Mouse (Mus musculus): Measurements from ENCODE around the gene Enc1.

DNA sequence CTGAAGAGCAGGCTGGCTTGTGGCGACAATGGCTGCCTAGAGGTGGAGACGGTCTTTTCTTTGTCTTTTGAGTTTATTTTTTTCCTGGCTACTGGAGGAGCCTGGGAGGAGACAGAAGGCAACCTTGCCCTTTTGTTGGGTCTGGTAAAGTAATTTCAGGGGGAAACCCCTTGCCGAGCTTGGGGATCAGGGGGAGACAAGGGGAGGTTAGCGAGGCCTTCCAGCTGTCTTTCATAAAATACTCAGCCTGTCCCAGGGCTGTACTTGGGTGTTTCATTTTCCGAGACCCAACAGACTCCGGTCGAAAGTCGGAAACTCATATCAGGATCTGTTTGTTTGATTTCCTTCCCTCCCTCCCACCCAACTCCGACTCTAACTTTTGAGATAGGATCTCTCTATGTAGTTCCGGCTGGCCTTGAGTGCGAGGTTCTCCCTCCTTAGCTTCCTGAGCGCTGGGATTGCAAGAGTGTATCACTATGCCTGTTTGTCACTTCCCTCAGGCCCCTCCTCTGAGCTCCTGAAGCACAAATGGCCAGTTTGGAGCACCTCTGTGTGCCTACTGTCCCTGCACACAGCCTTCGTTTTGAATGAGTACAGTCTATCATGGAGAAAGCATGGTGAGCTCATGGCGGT is 56.6 kb downstream of the Enc1 start:
- no peak for TF ChIP-seq CTCF (IDR thresholded peaks at IDR 0.05; ENCODE audit: low read depth)
- no peak for TF ChIP-seq EP300 (IDR thresholded peaks at IDR 0.05; ENCODE audit: low read depth)

Measured in liver, postnatal 0 days (tissue).